Mouse (Mus musculus) liver, postnatal 0 days (tissue): ENCODE results near the gene Nit2. TPM values are rescaled to one million over a fixed set of nuclear protein-coding genes. Genes with fewer than 3 reads are reported as not detected.

Experiments used
- ATAC-seq: fragments of 200-750 bp; cut with Nextera tagmentation; 2 replicates; pipeline ENCODE4 v1.8.0; 2017; ENCODE audit warnings: mild to moderate bottlenecking, moderate library complexity
- DNase-seq: peaks from one replicate; pipeline ENCODE4 v3.0.0-alpha.2; 2016
- H3K27ac ChIP-seq: fragments of 300-500 bp; sonication (generic); 2 replicates; pipeline ENCODE4 v1.5.1; 2014; ENCODE audit warnings: antibody characterized with exemption, moderate library complexity, mild to moderate bottlenecking, low read depth
- H3K27me3 ChIP-seq: fragments of 300-500 bp; sonication (generic); 2 replicates; pipeline ENCODE4 v1.6.1; 2014; ENCODE audit warnings: low read length, control low read depth, mixed read lengths; ENCODE audit not compliant: insufficient read depth
- H3K36me3 ChIP-seq: fragments of 300-500 bp; sonication (generic); replicated peaks from 2 replicates; pipeline ENCODE4 v1.6.1; 2014; ENCODE audit warnings: mild to moderate bottlenecking, control low read depth, low read length, moderate library complexity, mixed read lengths; ENCODE audit not compliant: insufficient read depth
- H3K4me1 ChIP-seq: fragments of 300-500 bp; sonication (generic); 2 replicates; pipeline ENCODE4 v1.6.1; 2014; ENCODE audit warnings: antibody characterized with exemption, mild to moderate bottlenecking, control low read depth; ENCODE audit not compliant: insufficient read depth
- H3K4me2 ChIP-seq: fragments of 300-500 bp; sonication (generic); 2 replicates; pipeline ENCODE4 v1.6.1; 2014; ENCODE audit warnings: low read depth, mild to moderate bottlenecking, low read length, moderate library complexity, mixed read lengths
- H3K4me3 ChIP-seq: fragments of 300-500 bp; sonication (generic); 2 replicates; pipeline ENCODE4 v1.5.1; 2014; ENCODE audit warnings: low read depth, low read length
- H3K9ac ChIP-seq: fragments of 300-500 bp; sonication (generic); replicated peaks from 2 replicates; pipeline ENCODE4 v1.6.1; 2014; ENCODE audit warnings: mild to moderate bottlenecking, moderate library complexity
- H3K9me3 ChIP-seq: fragments of 300-500 bp; sonication (generic); 2 replicates; pipeline ENCODE4 v1.6.1; 2016; ENCODE audit warnings: mild to moderate bottlenecking, control low read depth, low read length, mixed read lengths
- CTCF ChIP-seq: sonication (generic); IDR thresholded peaks from 2 replicates; pipeline ENCODE4 v1.5.1; 2016; ENCODE audit warnings: antibody characterized with exemption, low read depth
- EP300 ChIP-seq: IDR thresholded peaks from 2 replicates; pipeline ENCODE4 v1.6.1; 2016; ENCODE audit warnings: antibody characterized with exemption, low read depth, mild to moderate bottlenecking
- WGBS: fragments of 180-500 bp; shearing (Covaris S2); extraction: QIAGEN DNeasy Blood & Tissue Kit; methylation state at CpG from one replicate; pipeline ENCODE4 v1.1.7; 2014; ENCODE audit not compliant: insufficient replicate concordance; 5-methylcytosine and 5-hydroxymethylcytosine counted together
- polyA plus RNA-seq: library from polyadenylated mRNA; unstranded; fragments of >200 nt; fragmentation: Nextera tagmentation; extraction: Ambion mirVana; gene quantifications from 2 replicates; pipeline ENCODE4 v1.2.1, GENCODE M21; 2015

Nit2 gene
- polyA plus RNA-seq, 1 experiment from 2014 or later: 69.3 TPM

- Histone ChIP-seq H3K9ac (no peak overlapping the region), H3K27ac (no peak overlapping the region), H3K4me2 (no peak overlapping the region), H3K36me3 (peaks cover 29% of the 10 kb centered on the region), H3K27me3 (no peaks in the 10 kb centered on the region), H3K9me3 (no peaks in the 10 kb centered on the region), H3K4me3 (no peak overlapping the region), H3K4me1 (no peaks in the 10 kb centered on the region)
- TF ChIP-seq CTCF: no peak
- TF ChIP-seq EP300: no peak
- DNase-seq: no peak
- no peak for ATAC-seq
- WGBS: 90% methylated on average over 14 of the region's 14 CpGs
These were observed 24.1 kb upstream of the Nit2 start for GRCm38 (mm10) chr16:57191214-57191613.

DNA sequence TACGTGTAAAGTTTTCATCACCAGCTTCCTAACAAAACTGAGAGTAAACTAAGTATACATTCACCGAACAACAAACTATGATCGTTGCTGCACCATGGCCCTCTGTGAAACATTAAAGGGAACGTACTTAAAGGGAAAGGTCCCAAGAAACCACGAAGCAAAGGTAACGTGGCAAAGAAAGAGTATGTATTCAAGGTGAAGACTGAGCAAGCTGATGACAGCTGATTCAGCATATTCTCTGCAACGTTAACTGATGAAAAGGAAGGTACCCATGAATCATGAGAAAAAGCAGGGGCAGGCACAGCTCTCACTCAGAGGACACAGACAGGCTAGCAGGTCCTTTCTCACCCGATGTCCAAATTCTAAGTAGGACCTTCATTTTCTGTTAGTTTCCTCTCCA lies 23.2 kb upstream of the Nit2 start:
- Histone ChIP-seq H3K9me3 (no peaks in the 10 kb centered on the region), H3K4me3 (no peak overlapping the region), H3K4me1 (no peaks in the 10 kb centered on the region), H3K4me2 (no peak overlapping the region), H3K27ac (peak overlapping the region; percentile 66; the same call in 1 of the 2 replicates), H3K36me3 (peaks cover 28% of the 10 kb centered on the region), H3K9ac (no peak overlapping the region), H3K27me3 (no peaks in the 10 kb centered on the region)
- no peak for TF ChIP-seq EP300
- no peak for TF ChIP-seq CTCF
- ATAC-seq: no peak
- DNase-seq: no peak
- 78% methylated on average over 8 of the region's 8 CpGs for WGBS

DNA sequence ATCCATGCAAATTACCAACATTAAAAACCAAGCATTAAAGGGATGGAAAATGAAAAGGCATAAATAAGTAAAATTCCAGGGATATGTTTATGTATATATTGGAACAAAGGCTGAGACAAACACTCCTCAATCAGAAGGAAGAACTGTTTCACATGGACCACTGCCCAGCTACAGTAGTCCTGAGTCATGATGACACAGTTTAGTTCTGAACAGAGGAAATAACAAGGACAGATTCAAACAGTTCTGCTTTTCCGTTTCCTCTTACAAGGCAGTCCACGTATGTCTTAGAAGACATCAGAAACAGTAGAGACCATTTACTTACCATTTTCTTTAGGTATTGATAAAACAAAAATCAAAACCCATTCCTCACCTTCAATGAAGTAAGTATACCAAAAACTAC lies 22.4 kb upstream of the Nit2 start:
- WGBS: 35% methylated on average over 2 of the region's 2 CpGs
- TF ChIP-seq CTCF (no peak), EP300 (0 out of 2 replicates have a peak, but pooled peaks have one; percentile 20)
- H3K27me3 ChIP-seq: no peaks in the 10 kb centered on the region
- H3K4me3 ChIP-seq: no peak overlapping the region
- H3K27ac ChIP-seq: peak overlapping the region; percentile 66; the same call in 1 of the 2 replicates
- no peak for DNase-seq
- no peaks in the 10 kb centered on the region for H3K4me1 ChIP-seq
- H3K9me3 ChIP-seq: no peaks in the 10 kb centered on the region
- peak; percentile 50; the same call in 1 of the 2 replicates for ATAC-seq
- H3K4me2 ChIP-seq: no peak overlapping the region
- no peak overlapping the region for H3K9ac ChIP-seq
- peaks cover 23% of the 10 kb centered on the region for H3K36me3 ChIP-seq

DNA sequence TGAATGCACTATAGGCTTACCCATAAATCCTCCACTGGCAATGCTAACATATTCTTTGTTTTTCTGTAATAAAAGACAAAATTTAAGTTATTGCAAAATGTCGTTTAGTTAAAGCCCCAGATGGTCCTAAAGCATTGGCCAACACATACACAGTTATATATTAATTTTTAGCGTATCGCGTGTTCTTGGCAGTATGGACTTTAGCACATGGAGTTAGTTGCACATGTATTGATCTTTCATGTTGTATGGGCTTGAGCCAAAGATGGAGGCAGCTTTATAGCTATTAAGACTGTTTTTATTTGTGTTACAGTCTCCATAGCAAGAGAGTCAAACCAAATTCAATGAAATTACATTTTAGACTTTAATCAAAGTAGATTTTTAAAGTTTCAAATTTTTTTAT lies 19.5 kb upstream of the Nit2 start:
- Histone ChIP-seq H3K4me1 (no peaks in the 10 kb centered on the region), H3K4me2 (no peak overlapping the region), H3K27ac (no peak overlapping the region), H3K4me3 (no peak overlapping the region), H3K36me3 (peaks cover 35% of the 10 kb centered on the region), H3K9me3 (no peaks in the 10 kb centered on the region), H3K9ac (no peak overlapping the region), H3K27me3 (no peaks in the 10 kb centered on the region)
- DNase-seq (no peak), ATAC-seq (peak; percentile 89)
- WGBS: 67% methylated on average over 4 of the region's 4 CpGs
- no peak for TF ChIP-seq CTCF
- no peak for TF ChIP-seq EP300

- Histone ChIP-seq H3K4me3 (no peak overlapping the region), H3K9me3 (no peaks in the 10 kb centered on the region), H3K4me2 (no peak overlapping the region), H3K36me3 (peaks cover 34% of the 10 kb centered on the region), H3K4me1 (no peaks in the 10 kb centered on the region), H3K27ac (no peak overlapping the region), H3K27me3 (no peaks in the 10 kb centered on the region), H3K9ac (no peak overlapping the region)
- ATAC-seq (no peak), DNase-seq (no peak)
- 71% methylated on average over 5 of the region's 5 CpGs for WGBS
- TF ChIP-seq CTCF (no peak), EP300 (no peak)
These were observed 14.9 kb upstream of the Nit2 start for GRCm38 (mm10) chr16:57182037-57182436.

DNA sequence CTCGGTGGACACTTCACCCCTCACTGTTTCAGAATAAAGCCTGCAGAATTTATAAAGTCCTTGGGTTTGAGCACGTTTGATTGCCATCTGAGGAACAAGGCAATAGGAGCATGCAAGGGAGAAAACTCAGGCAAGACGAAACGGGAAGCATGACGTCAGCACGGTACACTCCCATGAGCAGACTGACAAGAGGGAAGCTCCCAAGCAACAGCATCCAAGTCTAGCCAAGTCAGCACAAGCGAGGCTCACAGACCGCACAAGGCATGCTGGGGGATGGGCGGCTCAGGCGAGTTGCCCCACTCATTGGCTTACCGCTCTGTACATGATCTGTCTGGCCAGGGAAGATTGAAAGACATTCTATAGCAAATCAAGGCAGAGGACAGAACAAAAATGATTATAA lies 14.0 kb upstream of the Nit2 start:
- DNase-seq (peak; percentile 33), ATAC-seq (0 out of 2 replicates have a peak, but pooled peaks have one; percentile 33)
- H3K9me3 ChIP-seq: no peaks in the 10 kb centered on the region
- H3K4me1 ChIP-seq: no peaks in the 10 kb centered on the region
- 82% methylated on average over 11 of the region's 11 CpGs for WGBS
- no peak overlapping the region for H3K27ac ChIP-seq
- H3K4me3 ChIP-seq: no peak overlapping the region
- H3K27me3 ChIP-seq: no peaks in the 10 kb centered on the region
- TF ChIP-seq CTCF: no peak
- TF ChIP-seq EP300: no peak
- peaks cover 34% of the 10 kb centered on the region for H3K36me3 ChIP-seq
- H3K9ac ChIP-seq: no peak overlapping the region
- no peak overlapping the region for H3K4me2 ChIP-seq

DNA sequence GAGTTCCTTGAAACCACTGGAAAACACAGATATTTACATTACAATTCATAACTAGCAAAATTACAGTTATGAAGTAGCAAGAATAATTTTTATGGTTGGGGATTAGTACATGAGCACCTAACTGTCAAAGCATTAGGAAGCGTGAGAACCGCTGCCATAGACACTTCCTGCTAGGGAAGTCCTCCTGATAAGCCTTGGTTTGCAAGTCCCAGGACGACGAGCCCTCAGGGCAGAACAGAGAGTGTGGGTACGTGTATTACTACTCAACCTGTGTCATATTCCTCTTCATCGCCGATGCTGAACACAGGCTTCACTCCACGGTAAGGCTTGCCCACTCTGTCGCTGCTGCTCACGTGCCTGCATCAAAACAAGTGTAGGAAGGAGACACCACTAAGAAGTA lies 10.5 kb upstream of the Nit2 start:
- Histone ChIP-seq H3K4me2 (no peak overlapping the region), H3K36me3 (peaks cover 20% of the 10 kb centered on the region), H3K9ac (no peak overlapping the region), H3K9me3 (no peaks in the 10 kb centered on the region), H3K27ac (no peak overlapping the region; the same call in 1 of the 2 replicates), H3K27me3 (no peaks in the 10 kb centered on the region), H3K4me1 (no peaks in the 10 kb centered on the region), H3K4me3 (no peak overlapping the region)
- DNase-seq (no peak), ATAC-seq (no peak)
- 62% methylated on average over 10 of the region's 10 CpGs for WGBS
- TF ChIP-seq EP300: no peak
- TF ChIP-seq CTCF: no peak
